Mouse (Mus musculus) liver, embryonic 15.5 days (tissue): ENCODE measurements around the gene Asb5. TPM values are rescaled to one million over a fixed set of nuclear protein-coding genes. Genes with fewer than 3 reads are reported as not detected.
A peak's percentile ranks its signal among the peaks of the same experiment; 100 is the strongest.

Experiments
- ATAC-seq: fragments of 200-750 bp; cut with Nextera tagmentation; 2 replicates; pipeline ENCODE4 v1.8.0; 2017; ENCODE audit warnings: moderate number of reproducible peaks, mild to moderate bottlenecking, moderate library complexity; ENCODE audit not compliant: insufficient read depth
- H3K27ac ChIP-seq: fragments of 300-500 bp; sonication (generic); replicated peaks from 2 replicates; pipeline ENCODE4 v1.5.1; 2015; ENCODE audit warnings: mild to moderate bottlenecking, inconsistent platforms
- H3K27me3 ChIP-seq: fragments of 300-500 bp; sonication (generic); 2 replicates; pipeline ENCODE4 v1.6.1; 2015; ENCODE audit warnings: mild to moderate bottlenecking, inconsistent platforms
- H3K36me3 ChIP-seq: fragments of 300-500 bp; sonication (generic); replicated peaks from 2 replicates; pipeline ENCODE4 v1.6.1; 2015; ENCODE audit warnings: moderate library complexity, mild to moderate bottlenecking, inconsistent platforms
- H3K4me1 ChIP-seq: fragments of 300-500 bp; sonication (generic); replicated peaks from 2 replicates; pipeline ENCODE4 v1.6.1; 2015; ENCODE audit warnings: inconsistent platforms
- H3K4me2 ChIP-seq: fragments of 300-500 bp; sonication (generic); 2 replicates; pipeline ENCODE4 v1.6.1; 2015; ENCODE audit warnings: moderate library complexity, mild to moderate bottlenecking, inconsistent platforms
- H3K4me3 ChIP-seq: fragments of 300-500 bp; sonication (generic); replicated peaks from 2 replicates; pipeline ENCODE4 v1.5.1; 2015; ENCODE audit warnings: mild to moderate bottlenecking, inconsistent platforms
- H3K9ac ChIP-seq: fragments of 300-500 bp; sonication (generic); 2 replicates; pipeline ENCODE4 v1.6.1; 2015; ENCODE audit warnings: moderate library complexity, mild to moderate bottlenecking, inconsistent platforms
- H3K9me3 ChIP-seq: fragments of 300-500 bp; sonication (generic); replicated peaks from 2 replicates; pipeline ENCODE4 v1.6.1; 2016; ENCODE audit warnings: inconsistent platforms
- WGBS: fragments of 180-500 bp; shearing (Covaris S2); methylation state at CpG from one replicate; pipeline ENCODE4 v1.1.7; 2015; ENCODE audit warnings: mixed read lengths; ENCODE audit not compliant: insufficient replicate concordance; 5-methylcytosine and 5-hydroxymethylcytosine counted together
- polyA plus RNA-seq: library from polyadenylated mRNA; unstranded; fragments of >200 nt; fragmentation: Nextera tagmentation; extraction: Ambion mirVana; gene quantifications from 2 replicates; pipeline ENCODE4 v1.2.1, GENCODE M21; 2015

Asb5 gene
- 1.3 and 2.4 TPM in 2 replicates for polyA plus RNA-seq

GRCm38 (mm10) chr8:54529382-54530296 lies at the start of gene Asb5, which contains the start of gene Spcs3:
Gene Asb5, plus strand, starts transcription at chr8:54529580.
Gene Spcs3, minus strand, starts transcription at chr8:54529998.
- peak; percentile 90 for ATAC-seq
- H3K4me1 ChIP-seq, result peaks cover 28% of the 10 kb centered on the region
- H3K27ac ChIP-seq, result peak within 1 kb of the TSS; percentile 83
- no peaks in the 10 kb centered on the region for H3K9me3 ChIP-seq
- H3K4me2 ChIP-seq, result peak within 1 kb of the TSS; percentile 89
- H3K27me3 ChIP-seq, result no peaks in the 10 kb centered on the region
- peaks cover 11% of the 10 kb centered on the region for H3K36me3 ChIP-seq
- WGBS, result under 1% methylated on average over 82 of the region's 89 CpGs
- H3K4me3 ChIP-seq, result peak within 1 kb of the TSS; percentile 90
- peak within 1 kb of the TSS; percentile 80 for H3K9ac ChIP-seq

GRCm38 (mm10) chr8:54486555-54487273 lies 42.7 kb upstream of the Asb5 start:
- Histone ChIP-seq H3K4me2 (peak overlapping the region; percentile 25; the same call in 1 of the 2 replicates), H3K27ac (no peak overlapping the region), H3K36me3 (no peaks in the 10 kb centered on the region), H3K4me1 (no peaks in the 10 kb centered on the region), H3K4me3 (no peak overlapping the region), H3K9me3 (no peaks in the 10 kb centered on the region), H3K9ac (no peak overlapping the region), H3K27me3 (peaks cover 6% of the 10 kb centered on the region; the same call in 1 of the 2 replicates)
- ATAC-seq, result no peak
- WGBS, result 11% methylated on average over 19 of the region's 19 CpGs

- ATAC-seq, result no peak
- Histone ChIP-seq H3K27ac (no peak overlapping the region), H3K4me1 (no peaks in the 10 kb centered on the region), H3K9me3 (no peaks in the 10 kb centered on the region), H3K27me3 (peaks cover 6% of the 10 kb centered on the region; the same call in 1 of the 2 replicates), H3K4me3 (no peak overlapping the region), H3K36me3 (no peaks in the 10 kb centered on the region), H3K9ac (no peak overlapping the region), H3K4me2 (no peak overlapping the region)
- 64% methylated on average over 4 of the region's 4 CpGs for WGBS
Measured at GRCm38 (mm10) chr8:54488437-54488836, 40.9 kb upstream of the Asb5 start.

- Histone ChIP-seq H3K4me2 (no peak overlapping the region), H3K9ac (no peak overlapping the region), H3K9me3 (no peaks in the 10 kb centered on the region), H3K4me3 (no peak overlapping the region), H3K27me3 (peaks cover 6% of the 10 kb centered on the region; the same call in 1 of the 2 replicates), H3K27ac (no peak overlapping the region), H3K36me3 (no peaks in the 10 kb centered on the region), H3K4me1 (no peaks in the 10 kb centered on the region)
- ATAC-seq, result no peak
- WGBS, result 14% methylated on average over 6 of the region's 6 CpGs
Measured at GRCm38 (mm10) chr8:54491057-54491690, 38.2 kb upstream of the Asb5 start.

- H3K27ac ChIP-seq, result no peak overlapping the region
- H3K27me3 ChIP-seq, result peaks cover 6% of the 10 kb centered on the region; the same call in 1 of the 2 replicates
- H3K4me3 ChIP-seq, result no peak overlapping the region
- WGBS, result 56% methylated on average over 4 of the region's 4 CpGs
- no peak overlapping the region for H3K4me2 ChIP-seq
- H3K36me3 ChIP-seq, result no peaks in the 10 kb centered on the region
- no peaks in the 10 kb centered on the region for H3K4me1 ChIP-seq
- H3K9ac ChIP-seq, result no peak overlapping the region
- no peaks in the 10 kb centered on the region for H3K9me3 ChIP-seq
- no peak for ATAC-seq
Measured at GRCm38 (mm10) chr8:54491934-54492333, 37.4 kb upstream of the Asb5 start.

- 12% methylated on average over 6 of the region's 6 CpGs for WGBS
- no peak for ATAC-seq
- no peaks in the 10 kb centered on the region for H3K4me1 ChIP-seq
- no peak overlapping the region for H3K27ac ChIP-seq
- no peak overlapping the region for H3K4me2 ChIP-seq
- no peak overlapping the region for H3K9ac ChIP-seq
- peaks cover 6% of the 10 kb centered on the region; the same call in 1 of the 2 replicates for H3K27me3 ChIP-seq
- no peaks in the 10 kb centered on the region for H3K36me3 ChIP-seq
- no peaks in the 10 kb centered on the region for H3K9me3 ChIP-seq
- no peak overlapping the region for H3K4me3 ChIP-seq
Measured at GRCm38 (mm10) chr8:54493110-54493509, 36.3 kb upstream of the Asb5 start.

GRCm38 (mm10) chr8:54493915-54494314 lies 35.5 kb upstream of the Asb5 start:
- no peak for ATAC-seq
- 29% methylated on average over 3 of the region's 3 CpGs for WGBS
- H3K4me1 ChIP-seq, result no peaks in the 10 kb centered on the region
- H3K9ac ChIP-seq, result no peak overlapping the region
- H3K4me2 ChIP-seq, result no peak overlapping the region
- no peaks in the 10 kb centered on the region for H3K9me3 ChIP-seq
- H3K27me3 ChIP-seq, result peaks cover 3% of the 10 kb centered on the region; the same call in 1 of the 2 replicates
- no peak overlapping the region for H3K4me3 ChIP-seq
- no peak overlapping the region for H3K27ac ChIP-seq
- H3K36me3 ChIP-seq, result no peaks in the 10 kb centered on the region

GRCm38 (mm10) chr8:54503104-54503503 lies 26.3 kb upstream of the Asb5 start:
- H3K4me2 ChIP-seq, result no peak overlapping the region
- no peak overlapping the region for H3K4me3 ChIP-seq
- H3K4me1 ChIP-seq, result 0 out of 2 replicates have a peak, but pooled peaks cover 3% of the 10 kb centered on the region
- no peaks in the 10 kb centered on the region for H3K27me3 ChIP-seq
- ATAC-seq, result no peak
- H3K9ac ChIP-seq, result no peak overlapping the region
- no peaks in the 10 kb centered on the region for H3K9me3 ChIP-seq
- H3K27ac ChIP-seq, result no peak overlapping the region
- WGBS, result 69% methylated on average over 7 of the region's 7 CpGs
- no peaks in the 10 kb centered on the region for H3K36me3 ChIP-seq

- H3K4me1 ChIP-seq, result peaks cover 6% of the 10 kb centered on the region; the same call in 1 of the 2 replicates
- ATAC-seq, result no peak
- no peak overlapping the region for H3K27ac ChIP-seq
- no peaks in the 10 kb centered on the region for H3K27me3 ChIP-seq
- H3K9me3 ChIP-seq, result no peaks in the 10 kb centered on the region
- H3K4me2 ChIP-seq, result no peak overlapping the region
- no peaks in the 10 kb centered on the region for H3K36me3 ChIP-seq
- H3K4me3 ChIP-seq, result no peak overlapping the region
- 30% methylated on average over 2 of the region's 2 CpGs for WGBS
- no peak overlapping the region for H3K9ac ChIP-seq
Measured at GRCm38 (mm10) chr8:54505060-54505459, 24.3 kb upstream of the Asb5 start.

- Histone ChIP-seq H3K9ac (no peak overlapping the region), H3K4me3 (no peak overlapping the region), H3K27ac (no peak overlapping the region), H3K36me3 (no peaks in the 10 kb centered on the region), H3K27me3 (no peaks in the 10 kb centered on the region), H3K4me1 (peaks cover 23% of the 10 kb centered on the region), H3K9me3 (no peaks in the 10 kb centered on the region), H3K4me2 (no peak overlapping the region)
- 21% methylated on average over 6 of the region's 6 CpGs for WGBS
- ATAC-seq, result peak; percentile 34; the same call in 1 of the 2 replicates
Measured at GRCm38 (mm10) chr8:54507428-54508095, 21.8 kb upstream of the Asb5 start.
